Mouse (Mus musculus): ENCODE measurements around the gene Fam49a.

- TF ChIP-seq CTCF (IDR thresholded peaks at IDR 0.05; ENCODE audit: control insufficient read depth, insufficient read depth, insufficient replicate concordance, low read depth, low read length) (no peak), POLR2A (IDR thresholded peaks at IDR 0.05; ENCODE audit: control insufficient read depth, low read depth, low read length) (no peak)
Measured at GRCm38 (mm10) chr12:12428886-12429285, 166.9 kb downstream of the Fam49a start.
